Mouse (Mus musculus) adrenal gland, adult 8-10 months (tissue): ENCODE results near the gene Sprr2h. TPM values are rescaled to one million over a fixed set of nuclear protein-coding genes. Genes with fewer than 3 reads are reported as not detected.

ENCODE experiments used
- DNase-seq: peaks from one replicate; pipeline ENCODE4 v3.0.0; 2022
- total RNA-seq, 4 experiments: library from RNA; stranded (reverse); gene quantifications; 2 replicates each; pipeline ENCODE4 v1.2.4; 2022

The Sprr2h gene
- not detected for total RNA-seq

DNA sequence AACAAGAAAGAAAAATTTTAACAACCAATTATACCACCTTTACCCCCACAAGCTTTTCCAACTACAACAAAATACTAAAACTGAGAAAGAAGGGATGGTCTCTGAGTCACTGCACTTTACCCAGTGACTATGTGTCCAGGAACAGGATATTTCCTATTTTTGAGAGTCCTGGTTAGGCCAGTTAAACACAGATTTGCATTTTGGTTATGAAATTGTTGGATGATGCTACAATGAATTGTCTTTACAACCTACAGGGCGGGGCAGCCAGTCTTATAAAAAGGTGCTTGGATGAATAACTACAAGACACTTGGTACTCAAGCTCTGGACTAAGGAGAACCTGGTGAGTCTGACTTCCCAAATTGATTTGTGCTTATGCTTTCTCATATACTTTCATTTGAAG, at the start of gene Sprr2h:
Gene Sprr2h, plus strand, starts transcription at position 301 of the 400 bp plus-strand sequence.
- DNase-seq, result no peak

DNA sequence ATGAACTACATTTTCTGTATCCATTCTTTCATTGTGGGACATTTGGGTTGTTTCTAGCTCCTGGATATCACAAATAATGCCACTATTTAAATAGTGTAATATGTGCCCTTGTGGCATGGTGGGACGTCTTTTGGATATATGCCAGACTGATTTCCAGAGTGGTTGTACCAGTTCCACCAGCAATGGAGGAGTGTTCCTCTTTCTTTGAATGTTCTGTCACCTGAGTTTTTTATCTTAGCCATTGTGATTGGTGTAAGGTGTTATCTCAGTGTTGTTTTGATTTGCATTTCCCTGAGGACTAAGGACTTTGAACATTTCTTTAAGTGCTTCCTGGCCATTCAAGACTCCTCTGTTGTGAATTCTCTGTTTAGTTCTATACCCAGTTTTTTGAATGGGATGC, 49.2 kb upstream of the Sprr2h start:
- DNase-seq, result no peak

DNA sequence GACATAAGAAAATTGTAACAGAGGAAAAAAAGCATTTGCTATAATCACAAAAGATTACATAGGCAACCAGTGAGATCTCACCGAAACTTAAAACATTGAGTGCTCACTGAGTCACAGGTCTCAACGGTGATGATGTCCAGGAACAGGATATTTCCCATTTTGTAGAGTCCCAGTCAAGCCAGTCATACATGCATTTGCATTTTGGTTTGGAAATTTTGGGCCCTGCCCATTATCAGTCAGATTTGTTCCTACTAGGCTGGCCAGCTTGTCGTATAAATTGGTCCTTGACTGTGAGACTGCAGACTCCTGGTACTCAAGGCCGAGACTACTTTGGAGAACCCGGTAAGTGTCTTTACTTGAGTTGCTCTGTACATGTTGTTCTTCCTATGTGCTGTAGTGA, 46.6 kb upstream of the Sprr2h start, which contains the start of gene Sprr2d:
Gene Sprr2d, plus strand, starts transcription at position 301 of the 400 bp plus-strand sequence.
- no peak for DNase-seq

DNA sequence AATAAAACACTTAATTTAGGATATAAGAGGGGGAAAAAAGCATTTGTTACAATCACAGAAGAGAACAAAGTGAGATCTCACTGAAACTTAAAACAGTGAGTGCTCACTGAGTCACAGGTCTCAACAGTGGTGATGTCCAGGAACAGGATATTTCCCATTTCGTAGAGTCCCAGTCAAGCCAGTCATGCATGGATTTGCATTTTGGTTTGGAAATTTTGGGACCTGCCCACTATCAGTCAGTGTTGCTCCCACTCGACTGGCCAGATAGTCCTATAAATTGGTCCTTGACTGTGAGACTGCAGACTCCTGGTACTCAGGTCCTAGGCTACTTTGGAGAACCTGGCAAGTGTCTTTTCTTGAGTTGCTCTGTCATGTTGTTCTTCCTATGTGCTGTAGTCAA, 33.6 kb upstream of the Sprr2h start, which contains the start of gene Sprr2e:
Gene Sprr2e, plus strand, starts transcription at position 301 of the 400 bp plus-strand sequence.
- no peak for DNase-seq

DNA sequence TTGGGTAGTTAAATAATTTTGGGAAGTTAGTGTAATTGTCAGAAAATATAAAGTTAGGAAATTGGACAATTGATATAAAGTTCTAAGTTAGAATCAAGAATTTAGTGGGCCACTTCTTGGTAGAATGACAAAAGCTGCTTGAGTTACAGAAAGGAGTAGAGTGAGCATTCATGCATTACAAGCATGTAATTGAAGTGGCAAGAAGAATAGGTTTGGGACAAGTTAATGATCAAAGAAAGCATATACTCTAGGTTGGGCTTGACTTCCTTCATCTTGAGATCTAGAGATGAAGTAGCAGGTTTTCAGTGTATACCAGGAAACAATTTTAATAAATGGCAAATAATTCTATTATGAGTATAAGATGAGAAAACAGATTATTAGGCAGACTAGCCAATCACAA, 23.9 kb upstream of the Sprr2h start:
- DNase-seq, result no peak

DNA sequence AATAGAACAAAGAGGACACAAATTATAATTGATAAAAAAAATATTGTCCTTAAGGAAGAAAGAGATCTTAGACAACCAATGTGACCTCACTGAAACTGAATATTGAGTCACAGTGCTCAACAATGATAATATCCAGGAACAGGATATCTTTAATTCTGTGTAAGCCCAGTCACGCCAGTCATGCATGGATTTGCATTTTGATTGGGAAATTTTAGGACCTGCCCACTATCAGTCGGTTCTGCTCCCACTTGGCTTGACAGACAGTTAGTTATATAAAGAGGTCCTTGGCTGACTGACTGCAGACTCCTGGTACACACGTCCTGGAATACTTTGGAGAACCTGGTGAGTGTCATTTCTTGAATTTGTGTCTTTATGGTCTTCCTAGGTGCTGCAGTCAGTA, 20.6 kb upstream of the Sprr2h start, which contains the start of gene Sprr2f:
Gene Sprr2f, plus strand, starts transcription at position 301 of the 400 bp plus-strand sequence.
- no peak for DNase-seq

DNA sequence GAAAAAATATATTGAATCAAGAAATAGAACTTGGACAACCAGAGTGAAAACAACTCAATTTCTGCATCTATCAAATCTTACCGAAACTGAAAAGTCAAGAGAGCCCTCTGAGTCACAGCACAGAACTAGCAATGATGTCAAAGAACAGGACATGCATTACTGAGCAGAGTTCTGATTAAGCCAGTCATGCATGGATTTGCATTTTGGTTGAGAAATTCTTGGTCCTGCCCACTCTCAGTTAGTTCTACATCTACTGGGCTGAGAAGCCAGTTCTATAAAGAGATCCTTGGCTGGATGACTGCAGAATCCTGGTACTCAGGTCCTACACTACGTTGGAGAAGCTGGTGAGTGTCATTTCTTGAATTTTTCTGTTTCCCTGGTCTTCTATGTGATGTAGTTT, 11.9 kb upstream of the Sprr2h start:
- DNase-seq, result no peak

DNA sequence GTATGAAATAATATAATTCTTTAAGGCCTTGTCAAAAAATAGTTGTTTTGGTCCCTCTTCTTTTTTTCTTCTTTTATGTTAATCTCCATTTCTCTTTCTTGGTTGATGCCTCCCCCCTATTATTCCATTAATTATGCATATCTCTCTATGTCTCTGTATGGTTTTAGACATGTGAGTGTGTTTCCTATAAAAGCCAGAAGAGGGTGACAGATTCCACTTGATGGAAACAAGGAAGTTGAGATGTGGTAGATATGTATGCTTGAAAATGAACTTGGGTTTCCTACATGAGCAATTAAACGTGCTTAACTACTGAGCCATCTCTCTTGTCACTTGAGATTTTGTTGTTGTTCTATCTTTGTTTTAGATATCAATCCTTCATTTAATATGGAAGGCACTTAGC, 8.8 kb downstream of the Sprr2h start:
- no peak for DNase-seq

DNA sequence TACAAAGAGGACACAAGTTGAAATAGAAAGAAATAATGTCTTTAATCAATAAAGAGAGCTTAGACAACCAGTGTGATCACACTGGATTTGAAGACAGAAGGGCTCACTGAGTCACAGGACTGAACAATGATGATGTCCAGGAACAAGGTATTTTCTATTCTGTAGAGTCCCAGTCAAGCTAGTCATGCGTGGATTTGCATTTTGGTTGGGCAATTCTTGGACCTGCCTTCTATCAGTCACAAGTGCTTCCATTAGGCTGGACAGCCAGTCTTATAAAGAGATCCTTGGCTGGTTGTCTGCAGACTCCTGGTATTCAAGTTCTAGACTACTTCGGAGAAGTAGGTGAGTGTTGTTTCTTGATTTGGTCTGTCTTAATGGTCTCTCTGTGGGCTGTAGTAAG, 22.2 kb downstream of the Sprr2h start, which contains the start of gene Sprr2i:
Gene Sprr2i, plus strand, starts transcription at position 301 of the 400 bp plus-strand sequence.
- no peak for DNase-seq

DNA sequence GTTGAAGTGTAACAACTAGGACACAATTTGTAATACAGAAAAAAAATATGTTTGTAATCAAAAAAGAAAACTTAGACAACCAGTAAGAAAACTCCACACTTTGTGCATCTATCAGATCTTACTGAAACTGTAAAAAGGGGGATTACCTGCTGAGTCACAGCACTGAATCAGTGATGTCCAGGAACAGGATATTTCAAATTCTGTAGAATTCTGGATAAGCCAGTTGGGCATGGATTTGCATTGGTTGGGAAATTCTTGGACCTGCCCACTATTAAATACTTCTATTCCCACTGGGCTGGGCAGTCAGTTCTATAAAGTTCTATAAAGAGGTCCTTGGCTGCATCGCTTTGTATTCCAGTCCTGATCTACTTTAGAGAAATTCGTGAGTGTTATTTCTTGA, 32.3 kb downstream of the Sprr2h start, which contains the start of gene Sprr2j-ps:
Gene Sprr2j-ps, plus strand, starts transcription at position 301 of the 400 bp plus-strand sequence.
- DNase-seq, result no peak

DNA sequence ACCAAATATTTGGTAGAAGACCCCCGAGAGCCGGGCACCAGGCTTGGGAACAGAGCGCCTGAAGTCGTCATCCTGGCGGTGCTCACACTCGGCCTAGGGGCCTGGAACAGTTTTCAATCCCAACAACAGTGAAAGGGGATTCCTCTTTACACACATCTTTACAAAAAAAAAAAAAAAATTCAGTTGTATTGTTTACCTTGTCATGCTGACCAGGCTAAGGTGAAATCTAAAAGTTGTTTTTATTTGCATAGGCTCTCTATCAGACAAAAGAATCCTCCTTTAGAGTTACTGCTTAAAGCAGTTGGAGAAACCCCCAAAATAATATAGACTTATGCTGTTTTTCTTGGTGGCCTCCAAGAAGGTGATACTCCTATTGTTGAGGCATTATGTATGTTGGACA, 43.8 kb downstream of the Sprr2h start, which contains the start of gene Gm9774:
Gene Gm9774, minus strand, starts transcription at position 101 of the 400 bp plus-strand sequence.
- no peak for DNase-seq

DNA sequence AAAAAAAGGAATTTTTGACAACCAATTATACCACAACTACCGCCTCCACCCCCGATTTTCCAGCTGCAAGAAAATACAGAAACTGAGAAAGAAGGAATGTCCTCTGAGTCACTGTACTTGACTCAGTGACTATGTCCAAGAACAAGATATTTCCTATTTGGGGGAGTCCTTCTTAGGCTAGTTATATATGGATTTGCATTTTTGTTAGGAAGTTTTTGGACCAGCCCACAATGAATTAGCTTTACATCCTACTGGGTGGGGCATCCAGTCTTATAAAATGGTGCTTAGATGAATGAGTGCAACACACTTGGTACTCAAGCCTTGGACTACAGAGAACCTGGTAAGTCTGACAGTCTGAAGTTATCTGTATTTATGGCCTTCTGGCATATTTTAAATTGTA, 46.8 kb downstream of the Sprr2h start, which contains the start of gene Sprr2k:
Gene Sprr2k, plus strand, starts transcription at position 301 of the 400 bp plus-strand sequence.
- DNase-seq, result no peak

Other genes with a start within 250 kb of the Sprr2h start
- not detected for gene Lelp1, start 242.9 kb upstream of the Sprr2h start, total RNA-seq
- not detected for gene Sprr2a1, start 169.9 kb upstream of the Sprr2h start, total RNA-seq
- gene Sprr2a2, start 169.8 kb upstream of the Sprr2h start, total RNA-seq, result not detected
- not detected for gene Sprr2a3, start 100.3 kb upstream of the Sprr2h start, total RNA-seq
- gene Sprr2b, start 69.1 kb upstream of the Sprr2h start, total RNA-seq, result not detected
- not detected for gene Sprr2d, start 46.5 kb upstream of the Sprr2h start, total RNA-seq
- gene Sprr2e, start 33.5 kb upstream of the Sprr2h start, total RNA-seq, result not detected
- not detected for gene Sprr2f, start 20.5 kb upstream of the Sprr2h start, total RNA-seq
- not detected for gene Sprr2i, start 22.3 kb downstream of the Sprr2h start, total RNA-seq
- not detected for gene Sprr2j-ps, start 32.4 kb downstream of the Sprr2h start, total RNA-seq
- gene Gm9774, start 43.7 kb downstream of the Sprr2h start, total RNA-seq, result 1 to 10 TPM; 2.6 to 7.5 (median 4.1) TPM
- gene Sprr2k, start 46.9 kb downstream of the Sprr2h start, total RNA-seq, result not detected
- not detected for gene Sprr1b, start 53.1 kb downstream of the Sprr2h start, total RNA-seq
- not detected for gene Sprr3, start 73.0 kb downstream of the Sprr2h start, total RNA-seq
- gene Sprr1a, start 100.2 kb downstream of the Sprr2h start, total RNA-seq, result not detected
- not detected for gene Sprr4, start 114.8 kb downstream of the Sprr2h start, total RNA-seq
- gene 2310046K23Rik, start 148.8 kb downstream of the Sprr2h start, total RNA-seq, result not detected
- gene Ivl, start 188.1 kb downstream of the Sprr2h start, total RNA-seq, result not detected
- not detected for gene Smcp, start 203.3 kb downstream of the Sprr2h start, total RNA-seq
- gene 2210017I01Rik, start 221.8 kb downstream of the Sprr2h start, total RNA-seq, result not detected
- not detected for gene Lce6a, start 236.0 kb downstream of the Sprr2h start, total RNA-seq